In the genomic region with DNA sequence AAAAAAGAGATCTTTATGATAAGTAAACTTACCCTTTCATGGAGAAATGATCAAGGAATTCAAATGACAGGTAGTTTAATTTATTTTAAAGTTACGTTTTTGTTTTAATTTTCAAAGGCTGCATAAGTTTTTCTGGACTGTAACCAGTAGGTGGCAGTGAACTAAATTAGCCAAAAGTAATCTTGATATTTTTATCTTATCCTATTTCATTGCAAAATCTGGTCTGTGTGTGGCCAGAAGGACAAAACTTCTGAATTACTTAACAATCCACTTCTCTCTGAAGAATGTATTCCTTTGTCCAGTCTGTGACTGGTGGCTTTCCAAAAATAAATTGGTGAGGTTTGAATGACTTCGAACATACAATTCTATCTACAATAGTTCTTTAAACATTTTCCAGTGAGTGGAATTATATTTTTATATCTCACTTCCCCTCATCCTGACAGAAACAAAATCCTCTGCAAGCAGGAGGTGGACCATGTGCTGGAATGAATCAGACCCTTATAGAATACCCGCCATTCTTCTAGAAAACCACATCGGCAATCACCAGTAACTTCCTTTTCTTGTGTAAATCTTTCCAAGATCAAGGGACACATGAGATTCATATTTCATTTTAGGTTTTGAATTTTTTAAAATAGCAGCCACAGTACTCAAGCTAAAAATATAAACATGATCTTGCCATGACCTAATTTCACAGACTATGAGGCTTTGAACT, we compare ENCODE assay signal across 14 mouse cellular contexts.
DNase-seq lines count a peak whose midpoint lies in the region; ATAC-seq and TF ChIP-seq lines count a peak whose summit lies in the region.
"Had no signal": no experiment of that assay in that cellular context is flagged by ENCODE, and none has a peak within 500 bp of the region (broad histone marks: within the 10 kb centered on the region; RNA-seq: fewer than 3 reads in every experiment).

No protein-coding gene starts in this region.

- no peak for TF ChIP-seq EP300 in MEL (IDR thresholded peaks at IDR 0.05; ENCODE audit: low read depth in 1 of 2, low read length in 2 of 2)

- DNase-seq in adrenal gland, postnatal 14 days = peak; percentile 8
- no peak for DNase-seq in adrenal gland, adult 2 months
- no peak for DNase-seq in layer of hippocampus, adult 2 months (ENCODE audit: low spot score in 2 of 2)
- no peak for DNase-seq in layer of hippocampus, postnatal 14 days (ENCODE audit: low spot score in 2 of 2)
- DNase-seq in MEL (ENCODE audit: low read depth, low spot score) = no peak
- DNase-seq in layer of hippocampus, adult 8-10 months (ENCODE audit: low spot score in 2 of 2) = no peak
- DNase-seq in layer of hippocampus, adult 18-20 months (ENCODE audit: low spot score in 2 of 2) = no peak
- DNase-seq: cerebellum, postnatal 25 days; heart, postnatal 36 days; right cerebral cortex, postnatal 4 days; thymus, postnatal 4 days had no signal

- no peak overlapping the region for H3K27ac ChIP-seq in layer of hippocampus, adult 2 months
- no peak overlapping the region for H3K27ac ChIP-seq in MEL (ENCODE audit: control insufficient read depth, low read depth, low read length)
- H3K27ac ChIP-seq: liver, embryonic 15.5 days; stomach, embryonic 15.5 days had no signal

- peak; percentile 80 for TF ChIP-seq CTCF in layer of hippocampus, adult 2 months (conservative IDR thresholded peaks at IDR 0.05)
- TF ChIP-seq CTCF in MEL (IDR thresholded peaks at IDR 0.05 in 2 of 3, conservative IDR thresholded peaks at IDR 0.05 in 1 of 3; ENCODE audit: control insufficient read depth in 1 of 3, insufficient read depth in 1 of 3, low read depth in 2 of 3, low read length in 3 of 3, poor library complexity in 1 of 3, severe bottlenecking in 1 of 3) = no peak; a peak in 1 of 6 replicates

- H3K4me3 ChIP-seq in layer of hippocampus, adult 2 months = no peak overlapping the region
- no peak overlapping the region for H3K4me3 ChIP-seq in MEL (ENCODE audit: control insufficient read depth in 1 of 2, insufficient read depth in 1 of 2, low read depth in 2 of 2, low read length in 2 of 2)
- H3K4me3 ChIP-seq: liver, embryonic 15.5 days; stomach, embryonic 15.5 days had no signal

- no peaks in the 10 kb centered on the region for H3K79me2 ChIP-seq in MEL (ENCODE audit: control insufficient read depth, insufficient read depth, low read length, poor library complexity)

- H3K27me3 ChIP-seq in MEL (ENCODE audit: control insufficient read depth in 1 of 2, insufficient read depth in 2 of 2, low read length in 2 of 2) = no peaks in the 10 kb centered on the region
- H3K27me3 ChIP-seq: liver, embryonic 15.5 days; stomach, embryonic 15.5 days had no signal

- H3K4me1 ChIP-seq in MEL (ENCODE audit: control insufficient read depth in 1 of 2, insufficient read depth in 2 of 2, low read length in 2 of 2) = no peaks in the 10 kb centered on the region
- H3K4me1 ChIP-seq: liver, embryonic 15.5 days; stomach, embryonic 15.5 days had no signal

- no peaks in the 10 kb centered on the region for H3K36me3 ChIP-seq in MEL (ENCODE audit: control insufficient read depth in 1 of 2, insufficient read depth in 2 of 2, low read length in 2 of 2)
- H3K36me3 ChIP-seq: liver, embryonic 15.5 days; stomach, embryonic 15.5 days had no signal

- no peaks in the 10 kb centered on the region for H3K9me3 ChIP-seq in MEL (replicated peaks; ENCODE audit: insufficient read depth, low read length)
- H3K9me3 ChIP-seq: liver, embryonic 15.5 days; stomach, embryonic 15.5 days had no signal

- peak; percentile 46 for ATAC-seq in inflammation-experienced regulatory T-cells, adult 6 months

- TF ChIP-seq POLR2A in MEL (IDR thresholded peaks at IDR 0.05; ENCODE audit: control insufficient read depth in 1 of 2, insufficient read depth in 1 of 2, low read depth in 1 of 2, low read length in 2 of 2, poor library complexity in 1 of 2) = no peak

- TF ChIP-seq RAD21 in MEL (IDR thresholded peaks at IDR 0.05; ENCODE audit: low read depth, low read length) = no peak; the same call in 1 of the 2 replicates

- H3K9ac ChIP-seq in MEL (ENCODE audit: control insufficient read depth, low read depth, low read length, poor library complexity, severe bottlenecking) = no peak overlapping the region
- H3K9ac ChIP-seq: liver, embryonic 15.5 days; stomach, embryonic 15.5 days had no signal

TF ChIP-seq in MEL, 35 proteins besides CTCF, POLR2A, EP300 and RAD21:
- TF ChIP-seq SMC3 (IDR thresholded peaks at IDR 0.05; ENCODE audit: low read depth, low read length) = peak; percentile 34
- no peak for TF ChIP-seq TCF12 (IDR thresholded peaks at IDR 0.05; ENCODE audit: low read depth, low read length)
